Mouse (Mus musculus): ENCODE data around the gene Mrpl46.
A peak's percentile ranks its signal among the peaks of the same experiment; 100 is the strongest.

The Mrpl46 gene

DNA sequence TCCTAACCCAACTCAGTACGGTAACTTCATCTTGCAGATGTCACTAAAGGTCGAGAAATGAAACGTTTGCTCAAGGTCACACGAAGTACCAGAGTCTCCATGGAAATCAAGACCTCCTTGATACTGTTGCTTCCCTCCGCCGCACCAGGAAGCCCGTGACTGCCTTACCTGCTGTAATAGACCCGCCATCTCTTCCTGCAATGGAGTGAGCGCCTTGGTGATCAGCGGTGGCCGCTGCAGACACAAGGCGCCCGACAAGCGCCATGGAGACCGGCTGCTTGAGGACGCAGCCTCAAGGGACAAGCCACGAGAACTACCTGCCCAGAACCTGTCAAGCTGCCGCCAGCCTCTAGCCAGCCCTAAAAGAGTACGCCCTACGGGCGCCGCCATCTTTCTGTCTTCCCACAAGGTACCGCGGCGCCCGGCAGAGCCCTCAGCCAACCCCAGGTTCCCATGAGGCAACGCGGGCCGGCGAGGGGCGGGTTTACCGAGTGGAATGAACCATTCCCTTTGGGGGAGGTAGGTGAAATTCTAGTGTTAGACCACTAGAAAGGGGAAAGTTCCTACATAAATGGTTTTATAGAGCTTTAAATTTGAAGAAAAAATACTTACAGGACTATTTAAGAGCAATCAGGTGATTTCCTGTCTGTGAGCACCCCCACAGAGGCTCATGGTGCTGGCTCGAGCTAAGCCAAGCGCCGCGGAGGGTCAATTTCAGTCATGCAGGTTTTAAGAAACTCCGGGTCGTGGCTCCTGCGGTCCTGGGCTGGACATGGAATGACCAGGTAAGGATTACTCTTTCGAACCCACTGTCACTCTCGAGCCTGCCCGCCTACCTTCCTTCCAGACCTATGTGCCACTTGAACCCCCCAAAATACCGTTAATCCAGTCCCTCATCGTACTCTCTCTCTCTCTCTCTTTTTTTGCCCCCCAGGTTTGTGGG is at the start of gene Mrpl46, which contains the start of gene Mrps11:
Mrpl46 (minus strand) TSS at position 893 of the 943 bp plus-strand sequence.
Mrps11 (plus strand) TSS at position 481 of the 943 bp plus-strand sequence.
- peak; percentile 69 for DNase-seq (ENCODE audit: low spot score)

DNA sequence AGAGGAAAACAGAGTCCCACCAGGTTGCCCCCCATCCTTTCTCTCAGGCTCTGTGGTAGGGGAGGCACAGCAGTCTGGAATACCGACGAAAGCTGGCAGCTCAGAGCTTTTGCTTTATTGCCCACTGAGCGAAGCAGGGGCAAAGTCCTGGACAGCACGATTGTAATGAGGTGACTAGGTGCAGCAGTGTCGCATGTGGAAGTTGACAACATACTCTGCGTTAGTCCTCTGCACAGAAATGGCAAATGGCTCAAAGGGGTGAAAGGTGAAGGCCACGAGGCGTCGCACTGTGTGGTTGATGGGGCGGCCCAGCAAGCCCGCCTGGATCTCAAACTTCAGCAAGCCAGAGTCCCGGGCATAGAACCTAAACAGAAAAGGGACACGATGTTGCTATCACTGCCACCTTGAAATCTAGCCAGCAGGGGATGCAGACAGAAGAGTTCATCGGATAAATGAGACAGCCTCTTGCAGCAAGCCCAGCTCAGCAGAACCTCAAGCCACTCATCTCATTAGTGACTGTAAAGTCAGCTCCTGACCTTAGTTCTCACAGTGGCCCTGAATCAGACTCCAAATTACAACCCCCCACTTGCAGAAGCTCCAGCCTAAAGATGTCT is 44.5 kb upstream of the Mrpl46 start:
- DNase-seq (ENCODE audit: low spot score): no peak

DNA sequence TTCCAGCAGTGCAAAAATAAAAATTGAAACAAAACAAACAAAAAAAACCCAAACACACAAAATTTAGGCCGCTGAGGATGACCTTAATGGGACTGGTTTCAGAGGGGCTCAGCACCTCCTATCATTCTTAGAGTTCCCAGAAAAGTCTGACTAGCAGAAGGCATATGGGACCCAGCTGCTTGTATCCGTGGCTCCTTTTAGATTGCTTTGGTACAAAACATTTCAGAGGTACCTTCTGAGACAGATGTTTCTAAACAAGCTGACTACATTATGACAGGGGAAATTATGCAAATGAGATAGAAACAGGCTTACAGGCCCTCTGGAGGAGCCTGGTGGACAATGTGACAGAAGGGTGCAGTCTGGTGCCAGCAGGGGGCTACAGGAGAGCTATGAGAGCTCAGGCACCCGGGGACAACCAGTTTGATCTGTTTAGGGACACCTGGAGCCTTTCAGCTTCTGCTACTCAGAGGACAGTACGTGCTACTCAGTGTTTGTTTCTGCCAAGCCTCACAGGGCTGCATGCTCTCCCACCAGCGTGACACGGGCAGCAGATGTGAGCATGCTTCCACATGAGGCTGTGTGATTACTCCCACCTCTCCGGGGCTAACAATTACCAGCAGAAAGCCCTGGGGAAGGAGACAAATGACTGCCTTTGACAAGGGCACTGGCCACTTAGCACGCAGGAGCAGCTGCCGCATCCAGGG is 43.5 kb upstream of the Mrpl46 start:
- no peak for DNase-seq (ENCODE audit: low spot score)

DNA sequence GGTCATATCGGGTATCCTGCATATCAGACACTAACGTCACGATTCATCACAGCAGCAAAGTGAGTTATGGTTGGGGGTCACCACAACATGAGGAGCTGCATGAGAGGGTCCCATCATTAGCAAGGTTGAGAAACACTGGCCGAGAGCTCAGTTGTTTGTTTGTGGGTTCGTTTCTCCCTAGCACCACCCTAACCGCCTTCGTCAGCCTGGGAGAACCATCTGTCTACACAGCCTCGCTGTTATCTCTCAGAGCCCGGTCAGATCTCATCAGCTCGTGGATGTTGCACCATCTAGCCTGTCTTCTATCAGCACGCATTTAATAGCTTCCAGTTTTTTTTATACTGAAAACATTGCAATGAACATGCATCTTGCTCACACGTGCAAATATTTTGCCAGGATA is 35.0 kb upstream of the Mrpl46 start:
- DNase-seq (ENCODE audit: low spot score): no peak

DNA sequence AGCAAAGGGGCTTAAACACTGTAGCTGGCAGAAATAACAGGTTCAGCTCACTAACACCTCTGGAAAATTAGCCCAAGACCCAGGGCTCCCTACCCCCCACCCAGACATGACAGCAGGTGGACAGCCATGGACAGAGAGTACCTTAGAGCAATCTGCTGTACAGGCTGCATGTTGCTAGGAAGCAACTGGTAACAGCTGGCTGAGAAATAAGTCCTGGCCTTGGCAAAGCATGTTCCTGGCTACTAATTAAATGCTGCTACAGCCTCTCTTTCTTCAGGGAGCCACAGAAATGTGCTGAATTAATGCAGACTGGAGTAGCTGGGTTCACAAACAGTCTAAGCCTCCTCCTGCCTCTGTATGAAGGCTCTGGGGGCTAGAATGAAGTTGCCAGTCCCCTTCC is 31.4 kb upstream of the Mrpl46 start:
- DNase-seq (ENCODE audit: low spot score): no peak

DNA sequence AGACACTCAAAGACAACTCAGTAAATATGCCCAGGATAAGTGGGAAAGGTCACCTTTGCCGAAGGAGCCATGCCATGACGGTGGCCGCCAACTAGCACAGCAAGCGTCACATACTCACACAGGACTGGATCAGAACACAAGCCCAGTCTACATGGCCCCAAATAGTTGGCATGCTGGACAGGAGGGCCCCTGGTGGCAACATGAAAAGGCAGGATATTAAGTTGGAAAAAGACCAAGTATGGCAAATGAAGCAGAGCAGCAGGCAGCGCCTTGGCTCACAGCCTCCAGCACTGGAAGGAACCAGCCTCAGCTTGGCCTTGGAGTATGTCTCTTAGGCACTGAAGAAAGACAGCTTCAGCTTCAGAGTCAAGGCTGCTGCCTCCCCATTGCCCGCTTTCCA is 30.5 kb upstream of the Mrpl46 start:
- no peak for DNase-seq (ENCODE audit: low spot score)

DNA sequence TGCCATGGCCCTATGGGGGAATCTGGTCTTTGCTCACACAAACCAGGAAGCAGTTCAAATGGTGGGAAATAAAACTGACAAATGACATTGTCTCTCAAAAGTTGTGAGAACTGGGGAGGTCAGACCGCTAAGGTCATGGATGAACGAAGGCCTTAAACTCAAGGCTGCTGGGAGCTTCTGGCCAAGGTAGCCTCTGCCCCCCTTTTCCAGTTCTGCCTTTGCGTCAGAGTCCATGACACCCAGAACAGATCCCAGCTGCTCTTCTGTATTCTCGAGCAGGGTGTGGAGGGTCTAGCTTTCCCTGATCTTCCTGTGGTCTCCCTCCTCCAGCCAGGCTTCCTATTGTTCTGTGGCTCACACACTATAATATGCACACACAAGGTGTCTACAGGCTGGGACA is 23.9 kb upstream of the Mrpl46 start:
- DNase-seq (ENCODE audit: low spot score): no peak

DNA sequence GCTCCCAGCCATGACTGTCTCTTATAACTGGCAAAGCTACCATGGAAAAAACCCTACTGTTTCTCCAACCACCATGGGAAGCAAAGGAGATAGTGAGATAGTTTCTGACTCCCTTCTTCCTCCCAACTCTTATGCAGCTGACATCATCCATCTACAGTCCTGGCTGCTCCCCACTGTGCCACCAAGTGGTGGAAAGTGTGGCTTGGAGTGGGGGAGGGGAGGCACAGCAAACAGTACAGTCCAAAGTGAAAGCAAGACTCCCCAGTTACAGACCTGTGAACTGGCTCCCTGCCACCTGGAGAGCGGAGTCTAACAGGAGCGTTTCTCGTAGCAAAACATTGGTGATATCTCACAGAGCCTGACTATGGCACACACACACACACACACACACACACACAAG is 20.5 kb upstream of the Mrpl46 start:
- no peak for DNase-seq (ENCODE audit: low spot score)

DNA sequence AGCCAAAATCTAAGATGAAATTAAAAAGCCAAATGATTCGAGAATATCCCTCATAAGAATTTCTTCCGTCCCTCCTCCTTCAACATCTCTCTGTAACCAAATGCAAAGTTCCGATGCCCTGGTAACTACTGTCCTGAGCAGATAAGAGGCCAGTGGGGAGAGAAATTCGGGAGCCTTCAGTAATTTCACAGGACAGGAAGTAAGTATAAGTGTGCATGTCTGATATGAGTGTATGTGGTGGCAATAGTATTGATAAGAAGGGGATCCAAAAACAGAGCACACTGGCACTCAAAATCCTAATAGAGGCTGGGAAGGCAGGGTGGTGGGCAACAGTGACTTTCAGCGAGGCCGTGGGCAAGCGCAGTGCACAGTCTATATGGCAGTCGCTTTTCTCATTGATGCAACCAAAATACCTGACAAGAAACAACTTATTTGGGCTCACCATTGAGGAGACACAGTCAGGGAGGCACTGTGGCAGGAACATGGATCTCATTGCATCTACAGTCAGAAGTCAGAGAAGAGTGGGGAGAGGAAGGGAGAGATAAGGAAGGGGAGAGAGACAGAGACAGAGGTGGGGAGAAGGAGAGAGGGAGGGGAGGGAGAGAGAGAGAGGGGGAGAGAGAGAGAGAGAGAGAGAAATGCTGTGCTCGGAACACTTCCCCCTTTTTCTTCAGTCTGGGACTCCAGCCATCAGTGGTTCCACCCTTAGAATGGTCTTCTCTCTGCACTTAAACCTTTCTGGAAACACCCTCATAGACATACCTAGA is 16.6 kb upstream of the Mrpl46 start:
- DNase-seq (ENCODE audit: low spot score): no peak

DNA sequence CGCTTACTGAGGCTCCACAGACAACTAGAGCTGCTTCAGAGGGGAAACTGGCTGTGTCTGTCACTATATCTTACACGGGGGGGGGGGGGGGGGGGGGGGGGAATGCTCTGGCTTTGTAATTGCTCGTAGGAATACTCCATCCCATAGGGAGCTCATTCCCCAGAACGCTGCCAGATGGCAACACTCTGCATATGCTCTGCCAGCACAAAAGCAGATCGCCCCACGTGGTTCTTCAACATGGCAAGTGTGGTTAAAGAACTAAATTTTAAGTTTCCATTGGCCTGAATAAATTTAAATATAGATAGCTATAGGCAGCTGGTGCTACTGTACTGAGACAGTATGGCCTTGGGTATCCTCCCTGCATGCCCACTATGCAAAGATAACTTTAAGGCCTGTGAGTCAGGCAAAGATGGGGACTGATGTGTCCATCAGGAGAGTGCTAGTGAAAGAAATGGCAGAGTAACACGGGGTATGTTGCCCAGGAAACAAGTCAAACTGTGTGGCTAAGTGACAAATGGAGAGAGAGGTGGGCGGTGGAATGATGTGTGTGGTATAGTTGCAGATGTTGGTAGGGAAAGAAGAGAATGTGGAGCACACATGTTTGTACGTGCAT is 14.6 kb upstream of the Mrpl46 start:
- DNase-seq (ENCODE audit: low spot score): no peak

DNA sequence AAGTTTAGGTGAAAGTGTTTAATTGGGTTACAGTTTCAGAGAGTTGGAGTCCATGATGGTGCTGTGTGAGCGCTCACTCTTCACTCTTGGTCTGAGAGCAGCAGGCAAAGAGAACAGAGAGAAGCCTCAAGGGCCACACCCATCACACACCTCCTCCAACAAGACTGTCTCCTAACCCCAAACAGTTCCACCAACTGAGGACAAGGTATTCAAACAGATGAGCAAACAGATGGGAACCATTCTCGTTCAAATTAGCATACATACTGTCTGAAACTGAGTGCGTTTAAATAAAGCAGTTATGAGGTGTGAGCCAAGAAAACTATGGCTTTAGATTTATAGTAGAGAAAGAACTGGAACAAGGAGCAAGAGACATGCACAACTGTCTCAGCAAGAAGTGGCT is 13.3 kb upstream of the Mrpl46 start:
- DNase-seq (ENCODE audit: low spot score): no peak

DNA sequence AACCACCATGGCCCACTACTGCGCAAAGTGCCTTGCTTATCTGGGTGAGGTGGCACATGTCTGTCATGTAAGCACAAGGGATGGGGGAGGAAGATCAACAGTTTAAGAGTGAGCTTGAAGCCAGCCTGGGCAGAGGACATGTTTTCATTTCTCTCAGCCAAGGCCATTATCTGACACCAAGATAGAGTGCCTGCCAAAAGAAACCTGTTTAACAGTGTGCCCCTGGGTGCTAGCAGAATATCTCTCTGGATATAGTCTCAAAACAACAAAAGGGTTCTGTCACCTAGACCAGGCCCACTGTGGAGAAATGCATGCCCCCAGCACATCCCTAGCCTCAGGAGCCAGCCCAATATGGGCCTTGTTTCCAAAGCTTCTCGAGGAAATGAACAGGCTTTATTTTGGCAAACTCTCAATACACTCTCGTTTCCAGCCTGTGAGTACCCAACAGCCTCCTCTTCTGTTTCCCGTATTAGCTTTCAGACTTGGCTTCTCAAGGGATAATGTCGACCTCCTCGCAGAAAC is 11.3 kb upstream of the Mrpl46 start:
- DNase-seq (ENCODE audit: low spot score): no peak

DNA sequence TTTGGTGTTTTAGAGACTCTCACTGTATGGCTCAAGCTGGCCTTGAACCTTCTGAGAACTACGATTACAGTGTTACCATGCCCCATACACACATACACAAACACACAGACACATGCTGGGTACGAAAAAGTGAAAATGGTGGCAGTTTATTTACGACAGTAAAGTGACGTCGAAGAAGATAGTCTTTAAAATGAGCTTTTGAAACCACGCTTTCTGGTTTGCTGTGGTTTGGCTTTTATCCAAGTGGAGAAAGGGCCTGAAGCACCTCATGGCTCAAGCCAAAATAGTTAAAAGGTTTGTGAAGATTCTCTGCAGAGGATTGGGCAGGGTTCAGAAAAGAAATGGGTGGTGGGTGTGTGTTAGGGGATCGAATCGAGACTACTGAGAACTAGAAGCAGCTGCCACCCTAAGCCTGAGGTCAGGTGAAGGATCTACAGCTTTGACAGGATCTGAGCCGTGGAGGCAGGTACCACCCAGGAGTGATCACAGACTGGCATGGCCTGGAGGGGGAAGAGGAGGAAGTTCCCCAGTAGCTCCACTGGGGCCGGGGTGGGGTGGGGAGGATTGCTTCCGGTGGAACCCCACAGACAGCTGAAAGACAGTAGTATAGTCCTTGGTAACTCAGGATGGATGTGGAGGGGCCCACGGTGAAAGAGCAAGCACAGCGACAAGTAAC is 10.7 kb upstream of the Mrpl46 start:
- no peak for DNase-seq (ENCODE audit: low spot score)

DNA sequence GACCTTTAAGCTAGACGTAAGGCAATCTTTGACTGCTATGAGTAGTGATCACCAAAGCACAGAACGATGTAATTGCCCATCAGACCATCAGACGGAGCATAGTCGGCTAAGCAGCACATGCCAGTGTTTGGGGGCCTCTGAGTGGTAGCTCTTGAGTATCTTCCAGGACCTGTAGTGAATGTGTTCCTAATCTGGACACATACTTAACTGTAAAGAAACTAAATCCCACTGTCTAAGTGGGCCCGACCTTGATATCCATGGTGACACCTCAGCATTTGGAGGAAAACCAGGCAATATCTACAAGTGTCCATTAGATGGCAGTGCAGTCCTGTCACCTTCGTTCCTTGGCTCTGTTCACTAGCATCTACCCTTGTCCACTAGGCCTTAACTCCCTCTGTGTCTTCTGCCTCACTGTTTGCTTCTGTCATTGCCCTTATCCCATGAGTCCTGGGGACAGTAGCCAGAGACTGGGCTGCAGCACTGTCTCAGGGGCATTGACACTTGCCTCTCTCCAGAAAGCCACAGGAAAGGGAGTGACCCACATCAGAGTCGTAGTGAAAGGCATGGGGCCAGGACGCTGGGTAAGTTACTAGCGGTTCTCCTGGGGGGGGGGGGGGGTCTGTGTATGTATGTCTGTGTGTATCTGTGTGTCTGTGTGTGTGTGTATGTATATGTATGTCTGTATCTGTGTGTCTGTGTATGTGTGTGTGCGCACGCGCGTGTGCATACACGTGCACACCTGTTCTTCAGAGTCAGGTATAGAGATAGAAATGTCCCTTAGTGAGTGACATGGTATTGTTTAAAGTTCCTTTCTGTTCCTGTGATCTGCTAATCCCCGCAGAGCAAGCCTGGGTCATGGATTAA is 8.3 kb upstream of the Mrpl46 start:
- DNase-seq (ENCODE audit: low spot score): no peak

DNA sequence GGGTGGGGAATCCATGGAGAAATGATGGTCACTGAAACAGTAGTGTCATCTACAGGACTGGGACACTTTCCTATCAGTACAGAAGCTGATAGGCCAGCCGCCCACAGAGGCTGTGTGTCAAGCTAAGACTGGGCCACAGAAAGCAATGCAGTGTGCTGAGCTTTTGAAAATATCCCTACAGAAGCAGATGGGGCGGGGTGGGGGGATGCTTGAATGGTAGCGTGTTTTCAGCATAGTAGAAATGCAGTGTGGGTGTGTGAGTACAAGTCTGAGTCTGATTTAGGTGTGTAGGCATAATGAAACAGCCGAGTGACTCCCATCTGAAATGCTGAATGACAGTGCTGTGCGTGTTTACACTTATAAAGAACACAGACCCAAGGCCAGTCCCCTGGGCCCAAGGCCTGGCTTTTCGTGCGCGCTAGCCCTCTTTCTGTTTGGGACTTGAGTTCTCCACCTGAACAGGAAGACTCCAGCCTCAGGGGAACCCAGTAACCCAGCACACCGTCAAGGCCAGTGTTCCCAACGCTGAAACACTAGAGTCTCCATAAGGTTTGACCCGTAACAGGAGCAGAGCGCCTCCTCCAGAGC is 4.6 kb upstream of the Mrpl46 start:
- DNase-seq (ENCODE audit: low spot score): no peak

DNA sequence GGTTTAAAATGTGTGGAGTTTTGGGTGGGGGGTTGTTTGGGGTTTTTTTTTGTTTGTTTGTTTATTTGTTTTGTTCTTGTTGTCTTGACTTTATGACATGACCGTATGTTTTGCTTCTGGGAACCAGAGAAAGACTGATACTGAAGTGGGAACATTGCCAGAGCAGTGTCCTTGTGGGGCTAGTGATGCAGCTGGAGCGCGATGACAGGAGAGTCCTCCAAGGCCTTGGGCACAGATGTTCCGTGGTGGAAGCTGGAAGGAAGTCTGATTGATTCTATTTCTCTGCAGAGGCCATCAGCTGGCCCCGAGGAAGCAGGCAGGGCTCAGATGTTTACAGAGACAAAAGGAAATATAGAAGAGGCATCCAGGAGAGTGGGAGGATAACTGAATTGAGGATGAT is 2.6 kb upstream of the Mrpl46 start:
- no peak for DNase-seq (ENCODE audit: low spot score)

DNA sequence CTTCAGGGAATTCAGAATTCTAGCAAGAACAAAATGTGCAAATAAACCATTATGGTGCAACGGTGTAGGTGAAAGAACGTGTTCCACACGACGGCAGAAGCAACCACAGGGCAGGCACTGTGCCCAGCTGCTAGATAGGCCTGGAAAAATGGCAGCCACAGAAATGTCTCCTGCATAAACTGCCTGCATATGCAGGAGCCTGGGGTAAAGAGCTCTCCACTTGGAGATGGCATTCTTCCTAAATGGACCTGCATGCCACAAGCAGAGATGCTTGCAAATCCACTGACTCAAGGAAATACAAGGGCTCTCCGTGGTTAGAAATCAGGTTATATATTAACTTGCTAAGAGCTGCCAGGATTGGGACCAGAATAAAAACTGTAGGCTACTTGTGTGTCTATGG is 4.6 kb downstream of the Mrpl46 start:
- DNase-seq (ENCODE audit: low spot score): no peak

DNA sequence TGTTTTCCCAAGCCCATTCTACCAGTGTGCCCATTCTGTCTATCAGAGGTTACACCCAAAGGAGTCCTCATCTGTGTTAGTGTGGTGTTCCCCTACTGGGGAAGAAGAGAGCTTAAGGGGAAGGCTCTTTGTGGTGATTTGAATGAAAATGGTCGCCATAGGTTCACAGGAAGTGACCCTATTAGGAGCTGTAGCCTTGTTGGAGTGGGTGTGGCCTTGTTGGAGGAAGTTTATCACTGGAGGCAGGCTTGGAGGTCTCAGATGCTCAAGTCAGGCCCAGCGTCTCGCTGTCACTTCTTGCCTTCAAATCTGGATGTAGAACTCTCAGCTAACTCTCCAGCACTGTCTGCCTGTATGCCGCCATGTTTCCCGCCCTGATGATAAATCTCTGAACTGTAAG is 12.4 kb downstream of the Mrpl46 start:
- no peak for DNase-seq (ENCODE audit: low spot score)

DNA sequence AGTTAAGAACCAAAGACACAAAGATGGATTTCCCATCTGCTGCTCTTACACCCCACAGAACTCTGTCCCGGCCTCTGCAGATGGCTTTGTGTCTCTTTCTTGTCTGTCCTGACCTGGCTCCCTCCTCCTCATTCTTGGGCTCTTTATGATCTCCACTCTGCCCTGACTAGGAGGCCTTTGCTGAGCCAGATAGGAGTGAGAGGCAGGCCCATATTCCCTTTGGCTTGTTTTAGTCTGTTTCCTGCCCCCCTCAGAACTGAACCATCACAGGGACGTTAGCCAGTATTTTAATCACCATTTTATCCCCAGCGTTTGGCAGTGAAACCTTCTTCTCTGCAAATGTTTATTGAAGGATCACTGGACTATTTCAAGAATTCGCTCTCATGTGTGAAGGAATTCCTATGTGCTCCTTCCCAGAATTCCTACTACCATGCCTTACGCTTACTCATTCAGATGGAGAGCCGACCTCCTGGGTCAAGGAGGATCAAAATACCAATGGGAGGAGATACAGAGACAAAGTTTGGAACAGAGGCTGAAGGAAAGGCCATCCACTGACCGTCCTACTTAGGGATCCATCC is 14.2 kb downstream of the Mrpl46 start:
- no peak for DNase-seq (ENCODE audit: low spot score)

Data from ovary, postnatal 10 days (tissue).